Mouse (Mus musculus): Measurements from ENCODE around the gene Klrg1. TPM values are rescaled to one million over a fixed set of nuclear protein-coding genes. Genes with fewer than 3 reads are reported as not detected.

The Klrg1 gene
- polyA plus RNA-seq, 1 experiment from 2014 or later, result not detected

DNA sequence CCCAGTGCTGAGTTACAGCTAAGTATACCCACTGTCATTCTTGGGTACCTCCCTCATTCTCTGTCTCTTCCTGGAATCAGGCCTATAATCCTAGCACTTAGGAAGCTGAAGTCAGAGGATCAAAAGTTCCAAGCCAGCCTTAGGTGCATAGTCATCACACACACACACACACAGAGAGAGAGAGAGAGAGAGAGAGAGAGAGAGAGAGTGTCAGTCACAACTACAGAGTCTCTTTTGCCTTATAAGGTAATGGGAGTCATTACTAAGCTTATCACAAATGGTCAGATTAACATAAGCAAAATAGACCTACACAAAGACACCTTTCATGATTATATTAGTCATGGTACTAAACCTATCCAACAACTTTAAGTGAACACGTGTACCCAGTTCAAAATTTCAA is 6.6 kb upstream of the Klrg1 start:
- WGBS (ENCODE audit: insufficient replicate concordance), result 54% methylated on average over 1 of the region's 1 CpGs
- Histone ChIP-seq H3K4me1 (ENCODE audit: insufficient read depth) (no peaks in the 10 kb centered on the region), H3K4me2 (ENCODE audit: low read depth, low read length) (no peak overlapping the region), H3K36me3 (replicated peaks; ENCODE audit: insufficient read depth, low read length) (no peaks in the 10 kb centered on the region), H3K4me3 (ENCODE audit: low read depth, low read length) (no peak overlapping the region), H3K27me3 (ENCODE audit: insufficient read depth, low read length) (no peaks in the 10 kb centered on the region), H3K9me3 (ENCODE audit: low read length) (no peaks in the 10 kb centered on the region), H3K27ac (ENCODE audit: low read depth) (no peak overlapping the region), H3K9ac (replicated peaks) (no peak overlapping the region)
- ATAC-seq, result no peak
- DNase-seq, result no peak
- TF ChIP-seq CTCF (IDR thresholded peaks at IDR 0.05; ENCODE audit: low read depth) (no peak), EP300 (IDR thresholded peaks at IDR 0.05; ENCODE audit: low read depth) (no peak)

DNA sequence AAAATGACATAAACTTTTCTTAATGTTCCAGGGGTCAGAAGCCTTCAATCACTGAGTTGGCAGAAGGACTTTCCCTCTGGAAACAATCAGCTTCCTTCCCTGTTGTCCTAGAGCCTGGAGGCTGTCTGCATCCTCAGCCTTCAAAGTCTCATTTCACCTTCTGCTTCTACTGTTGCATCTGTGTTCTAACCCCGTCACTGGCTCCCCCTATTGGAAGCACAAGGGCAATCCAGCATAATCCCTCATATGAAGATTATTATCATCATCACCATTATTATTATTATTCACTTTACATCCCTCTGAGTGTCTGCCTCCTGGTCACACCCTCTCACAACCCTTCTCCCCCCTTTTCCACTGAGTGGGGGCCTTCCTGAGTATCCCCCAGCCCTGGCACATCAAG is 5.6 kb upstream of the Klrg1 start:
- ATAC-seq (no peak), DNase-seq (no peak)
- no peak overlapping the region for H3K4me3 ChIP-seq (ENCODE audit: low read depth, low read length)
- H3K27me3 ChIP-seq (ENCODE audit: insufficient read depth, low read length), result no peaks in the 10 kb centered on the region
- H3K4me1 ChIP-seq (ENCODE audit: insufficient read depth), result no peaks in the 10 kb centered on the region
- H3K9me3 ChIP-seq (ENCODE audit: low read length), result no peaks in the 10 kb centered on the region
- TF ChIP-seq EP300 (IDR thresholded peaks at IDR 0.05; ENCODE audit: low read depth) (no peak), CTCF (IDR thresholded peaks at IDR 0.05; ENCODE audit: low read depth) (peak; percentile 38; the same call in 1 of the 2 replicates)
- no peaks in the 10 kb centered on the region for H3K36me3 ChIP-seq (replicated peaks; ENCODE audit: insufficient read depth, low read length)
- no peak overlapping the region for H3K9ac ChIP-seq (replicated peaks)
- WGBS (ENCODE audit: insufficient replicate concordance), result 52% methylated on average over 1 of the region's 1 CpGs
- no peak overlapping the region for H3K27ac ChIP-seq (ENCODE audit: low read depth)
- no peak overlapping the region for H3K4me2 ChIP-seq (ENCODE audit: low read depth, low read length)

GRCm38 (mm10) chr6:122284823-122285222 is 2.1 kb upstream of the Klrg1 start:
- WGBS (ENCODE audit: insufficient replicate concordance), result 60% methylated on average over 1 of the region's 1 CpGs

DNA sequence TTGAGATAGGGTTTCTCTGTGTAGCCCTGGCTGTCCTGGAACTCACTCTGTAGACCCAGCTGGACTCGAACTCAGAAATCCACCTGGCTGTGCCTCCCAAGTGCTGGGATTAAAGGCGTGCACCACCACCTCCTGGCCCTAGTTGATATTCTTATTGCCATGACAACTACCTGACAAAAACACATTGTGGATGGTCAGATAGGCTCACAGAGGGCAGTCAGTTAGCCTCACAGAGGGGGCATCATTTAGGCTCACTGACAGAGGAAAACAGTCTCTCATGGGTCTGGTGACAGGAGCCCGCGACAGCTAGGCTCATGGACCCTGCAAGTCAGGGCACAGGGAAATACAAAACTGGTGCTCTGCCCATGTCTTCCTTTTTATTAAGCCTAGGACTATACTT is 1.6 kb upstream of the Klrg1 start:
- ATAC-seq, result no peak
- Histone ChIP-seq H3K27ac (ENCODE audit: low read depth) (no peak overlapping the region), H3K9me3 (ENCODE audit: low read length) (no peaks in the 10 kb centered on the region), H3K9ac (replicated peaks) (no peak overlapping the region), H3K4me3 (ENCODE audit: low read depth, low read length) (no peak overlapping the region), H3K36me3 (replicated peaks; ENCODE audit: insufficient read depth, low read length) (no peaks in the 10 kb centered on the region), H3K27me3 (ENCODE audit: insufficient read depth, low read length) (no peaks in the 10 kb centered on the region), H3K4me2 (ENCODE audit: low read depth, low read length) (no peak overlapping the region), H3K4me1 (ENCODE audit: insufficient read depth) (no peaks in the 10 kb centered on the region)
- TF ChIP-seq EP300 (IDR thresholded peaks at IDR 0.05; ENCODE audit: low read depth) (no peak), CTCF (IDR thresholded peaks at IDR 0.05; ENCODE audit: low read depth) (no peak)
- 58% methylated on average over 4 of the region's 4 CpGs for WGBS (ENCODE audit: insufficient replicate concordance)
- no peak for DNase-seq

More at GRCm38 (mm10) chr6:122284823-122285222, 2.1 kb upstream of the Klrg1 start:
- no peak overlapping the region for H3K4me3 ChIP-seq (ENCODE audit: low read depth, low read length)
- H3K27ac ChIP-seq (ENCODE audit: low read depth), result no peak overlapping the region
- no peak for TF ChIP-seq EP300 (IDR thresholded peaks at IDR 0.05; ENCODE audit: low read depth)
- no peak for TF ChIP-seq CTCF (IDR thresholded peaks at IDR 0.05; ENCODE audit: low read depth)
- H3K36me3 ChIP-seq (replicated peaks; ENCODE audit: insufficient read depth, low read length), result no peaks in the 10 kb centered on the region
- no peak for DNase-seq
- H3K4me2 ChIP-seq (ENCODE audit: low read depth, low read length), result no peak overlapping the region
- H3K9ac ChIP-seq (replicated peaks), result no peak overlapping the region
- H3K27me3 ChIP-seq (ENCODE audit: insufficient read depth, low read length), result no peaks in the 10 kb centered on the region
- no peaks in the 10 kb centered on the region for H3K9me3 ChIP-seq (ENCODE audit: low read length)
- no peak for ATAC-seq
- H3K4me1 ChIP-seq (ENCODE audit: insufficient read depth), result no peaks in the 10 kb centered on the region

DNA sequence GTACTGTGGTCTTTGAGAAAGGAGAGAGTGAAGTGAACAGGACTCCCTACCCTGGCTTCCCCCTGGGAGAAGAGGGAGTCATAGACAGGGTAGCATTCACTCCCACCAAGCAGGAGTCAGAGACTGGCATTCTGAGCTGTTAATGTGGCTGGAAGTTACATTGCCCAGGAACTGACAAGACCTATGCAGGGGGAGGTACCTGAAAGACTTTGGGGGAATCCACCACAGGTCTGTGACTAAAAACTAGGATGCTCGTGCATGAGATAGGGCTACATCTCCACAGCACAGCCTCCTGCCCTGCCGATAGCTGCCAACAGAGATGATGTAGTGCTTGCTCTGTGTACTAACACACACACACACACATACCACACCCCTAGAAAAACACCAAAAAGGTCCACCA is 747 bp upstream of the Klrg1 start:
- TF ChIP-seq CTCF (IDR thresholded peaks at IDR 0.05; ENCODE audit: low read depth) (no peak), EP300 (IDR thresholded peaks at IDR 0.05; ENCODE audit: low read depth) (no peak)
- no peak overlapping the region for H3K4me3 ChIP-seq (ENCODE audit: low read depth, low read length)
- WGBS (ENCODE audit: insufficient replicate concordance), result 75% methylated on average over 2 of the region's 2 CpGs

GRCm38 (mm10) chr6:122276565-122276964 is 6.1 kb downstream of the Klrg1 start:
- Histone ChIP-seq H3K27ac (ENCODE audit: low read depth) (no peak overlapping the region), H3K4me2 (ENCODE audit: low read depth, low read length) (no peak overlapping the region), H3K9me3 (ENCODE audit: low read length) (no peaks in the 10 kb centered on the region), H3K36me3 (replicated peaks; ENCODE audit: insufficient read depth, low read length) (no peaks in the 10 kb centered on the region), H3K27me3 (ENCODE audit: insufficient read depth, low read length) (no peaks in the 10 kb centered on the region), H3K9ac (replicated peaks) (no peak overlapping the region), H3K4me1 (ENCODE audit: insufficient read depth) (no peaks in the 10 kb centered on the region), H3K4me3 (ENCODE audit: low read depth, low read length) (no peak overlapping the region)
- DNase-seq (no peak), ATAC-seq (no peak)
- no peak for TF ChIP-seq EP300 (IDR thresholded peaks at IDR 0.05; ENCODE audit: low read depth)
- TF ChIP-seq CTCF (IDR thresholded peaks at IDR 0.05; ENCODE audit: low read depth), result no peak
- 81% methylated on average over 7 of the region's 7 CpGs for WGBS (ENCODE audit: insufficient replicate concordance)

More for the DNA sequence above, 747 bp upstream of the Klrg1 start:
- H3K9ac ChIP-seq (replicated peaks), result no peak overlapping the region
- no peak for ATAC-seq
- H3K4me1 ChIP-seq (ENCODE audit: insufficient read depth), result no peaks in the 10 kb centered on the region
- H3K27me3 ChIP-seq (ENCODE audit: insufficient read depth, low read length), result no peaks in the 10 kb centered on the region
- no peak overlapping the region for H3K27ac ChIP-seq (ENCODE audit: low read depth)
- H3K9me3 ChIP-seq (ENCODE audit: low read length), result no peaks in the 10 kb centered on the region
- no peak overlapping the region for H3K4me2 ChIP-seq (ENCODE audit: low read depth, low read length)
- no peaks in the 10 kb centered on the region for H3K36me3 ChIP-seq (replicated peaks; ENCODE audit: insufficient read depth, low read length)
- no peak for DNase-seq

- ATAC-seq (no peak), DNase-seq (no peak)
- H3K4me2 ChIP-seq (ENCODE audit: low read depth, low read length), result no peak overlapping the region
- WGBS (ENCODE audit: insufficient replicate concordance), result 22% methylated on average over 5 of the region's 5 CpGs
- H3K4me1 ChIP-seq (ENCODE audit: insufficient read depth), result no peaks in the 10 kb centered on the region
- no peaks in the 10 kb centered on the region for H3K27me3 ChIP-seq (ENCODE audit: insufficient read depth, low read length)
- no peaks in the 10 kb centered on the region for H3K9me3 ChIP-seq (ENCODE audit: low read length)
- H3K36me3 ChIP-seq (replicated peaks; ENCODE audit: insufficient read depth, low read length), result no peaks in the 10 kb centered on the region
- no peak overlapping the region for H3K9ac ChIP-seq (replicated peaks)
- TF ChIP-seq CTCF (IDR thresholded peaks at IDR 0.05; ENCODE audit: low read depth) (no peak), EP300 (IDR thresholded peaks at IDR 0.05; ENCODE audit: low read depth) (no peak)
- H3K4me3 ChIP-seq (ENCODE audit: low read depth, low read length), result no peak overlapping the region
- H3K27ac ChIP-seq (ENCODE audit: low read depth), result no peak overlapping the region
Measured at GRCm38 (mm10) chr6:122274546-122274945, 8.1 kb downstream of the Klrg1 start.

Data from liver, postnatal 0 days (tissue).